Mouse (Mus musculus): ENCODE data around the gene Bcl6. TPM values are rescaled to one million over a fixed set of nuclear protein-coding genes. Genes with fewer than 3 reads are reported as not detected.

Gene Bcl6
- total RNA-seq, 2 experiments from 2014 or later: 1.3 TPM; not detected in 1

DNA sequence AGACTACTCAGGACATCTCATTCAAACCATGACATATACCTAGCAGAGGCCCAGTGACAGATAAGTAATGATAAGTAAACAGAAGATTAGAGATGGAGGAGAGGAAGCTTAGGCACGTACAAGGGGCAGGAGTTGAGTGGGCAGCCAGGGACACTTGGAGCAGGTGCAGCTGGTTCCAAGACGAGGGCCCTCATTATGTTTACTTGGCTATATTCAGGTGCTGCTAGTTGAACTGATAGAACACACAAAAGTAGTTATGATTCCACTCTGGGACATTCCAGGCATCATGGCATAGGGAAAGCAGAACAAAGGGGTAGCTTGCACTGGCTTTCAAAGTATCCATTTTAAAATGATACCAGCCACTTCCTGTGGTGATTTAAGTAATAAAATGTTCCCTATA, 54.3 kb downstream of the Bcl6 start:
- ATAC-seq (replicated peaks; ENCODE audit: low FRiP score, low TSS enrichment, poor library complexity, severe bottlenecking): no peak

GRCm38 (mm10) chr16:23932294-23932693, 56.4 kb downstream of the Bcl6 start, which contains the start of gene Rtp2:
Gene Rtp2 (minus strand): TSS chr16:23932394.
- ATAC-seq (replicated peaks; ENCODE audit: low FRiP score, low TSS enrichment, poor library complexity, severe bottlenecking): no peak

DNA sequence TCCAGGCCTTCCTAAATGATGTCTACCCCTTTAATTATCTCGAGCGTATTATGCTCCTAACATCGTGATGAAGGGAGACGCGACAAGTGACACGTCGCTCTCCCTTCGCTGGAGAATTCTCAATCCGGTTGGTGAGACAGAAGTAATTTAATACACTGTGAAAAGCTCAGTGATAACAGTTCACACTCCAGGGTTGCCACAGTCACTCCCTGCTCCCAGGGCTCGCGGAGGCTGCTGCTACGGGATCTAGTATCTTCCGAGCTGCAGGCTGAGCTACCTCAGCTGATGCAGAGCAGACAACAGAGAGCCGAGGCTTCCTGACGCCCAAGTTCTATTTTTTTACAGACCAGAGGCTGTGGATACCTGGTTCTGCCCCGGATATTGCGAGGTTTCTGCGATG, 57.4 kb downstream of the Bcl6 start:
- no peak for ATAC-seq (replicated peaks; ENCODE audit: low FRiP score, low TSS enrichment, poor library complexity, severe bottlenecking)

- no peak for ATAC-seq (replicated peaks; ENCODE audit: low FRiP score, low TSS enrichment, poor library complexity, severe bottlenecking)
Observed at GRCm38 (mm10) chr16:23930426-23931073, 58.1 kb downstream of the Bcl6 start.

- ATAC-seq (replicated peaks; ENCODE audit: low FRiP score, low TSS enrichment, poor library complexity, severe bottlenecking): no peak
Observed at GRCm38 (mm10) chr16:23927301-23928114, 61.1 kb downstream of the Bcl6 start.

- ATAC-seq (replicated peaks; ENCODE audit: low FRiP score, low TSS enrichment, poor library complexity, severe bottlenecking): no peak
Observed at GRCm38 (mm10) chr16:23922906-23923305, 65.7 kb downstream of the Bcl6 start.

DNA sequence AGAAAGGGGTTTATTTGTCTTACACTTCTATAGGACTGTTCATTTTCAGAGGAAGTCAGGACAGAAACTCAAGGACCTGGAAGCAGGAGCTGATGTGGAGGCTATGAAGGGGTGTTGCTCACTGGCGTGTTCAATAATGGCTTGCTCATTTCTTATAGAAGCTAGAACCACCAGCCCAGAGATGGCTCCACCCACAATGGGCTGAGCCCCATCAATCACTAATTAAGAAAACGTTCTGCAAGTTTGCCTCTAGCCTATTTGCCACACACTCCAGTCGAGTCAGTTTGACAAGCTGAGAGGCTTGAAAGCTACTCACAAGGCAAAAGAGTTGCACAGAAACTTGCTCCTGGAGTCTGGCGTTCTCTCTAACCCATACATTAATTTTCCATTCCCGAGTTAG, 67.0 kb downstream of the Bcl6 start:
- no peak for ATAC-seq (replicated peaks; ENCODE audit: low FRiP score, low TSS enrichment, poor library complexity, severe bottlenecking)

GRCm38 (mm10) chr16:23919418-23919817, 69.2 kb downstream of the Bcl6 start:
- no peak for ATAC-seq (replicated peaks; ENCODE audit: low FRiP score, low TSS enrichment, poor library complexity, severe bottlenecking)

Other genes with a start within 250 kb of the Bcl6 start
- gene Sst, start 97.9 kb downstream of the Bcl6 start, total RNA-seq (2014; fragmentation: Nextera tagmentation): not detected in 2 replicates
- not detected in 2 replicates for gene Sst, start 97.9 kb downstream of the Bcl6 start, total RNA-seq (2017)
- not detected in 2 replicates for gene Rtp2, start 56.5 kb downstream of the Bcl6 start, total RNA-seq (2014; fragmentation: Nextera tagmentation)
- gene Rtp2, start 56.5 kb downstream of the Bcl6 start, total RNA-seq (2017): not detected in 2 replicates
- gene Gm37419, start 370 bp downstream of the Bcl6 start, total RNA-seq (2014; fragmentation: Nextera tagmentation): not detected in 2 replicates
- not detected in 2 replicates for gene Gm37419, start 370 bp downstream of the Bcl6 start, total RNA-seq (2017)

Data from megakaryocyte-erythroid progenitor cell, adult 5-6 weeks (primary cell).